Mouse (Mus musculus) forebrain, embryonic 15.5 days (tissue): ENCODE measurements around the gene Fiz1. TPM values are rescaled to one million over a fixed set of nuclear protein-coding genes. Genes with fewer than 3 reads are reported as not detected.
A peak's percentile ranks its signal among the peaks of the same experiment; 100 is the strongest.
"Not testable (repeated sequence)": the region's sequence is repeated elsewhere in the genome, so short reads cannot be mapped to it uniquely, and the experiment has no call there.

Experiments used
- ATAC-seq: fragments of 200-750 bp; cut with Nextera tagmentation; replicated peaks from 2 replicates; pipeline ENCODE4 v1.8.0; 2017; ENCODE audit warnings: mild to moderate bottlenecking, moderate TSS enrichment, moderate library complexity
- H3K27ac ChIP-seq: fragments of 300-500 bp; sonication (generic); replicated peaks from 2 replicates; pipeline ENCODE4 v1.5.1; 2015; ENCODE audit warnings: mild to moderate bottlenecking, inconsistent platforms
- H3K27me3 ChIP-seq: fragments of 300-500 bp; sonication (generic); 2 replicates; pipeline ENCODE4 v1.6.1; 2015; ENCODE audit warnings: inconsistent platforms
- H3K36me3 ChIP-seq: fragments of 300-500 bp; sonication (generic); 2 replicates; pipeline ENCODE4 v1.6.1; 2015; ENCODE audit warnings: mild to moderate bottlenecking, inconsistent platforms
- H3K4me1 ChIP-seq: fragments of 300-500 bp; sonication (generic); 2 replicates; pipeline ENCODE4 v1.6.1; 2015; ENCODE audit warnings: inconsistent platforms
- H3K4me2 ChIP-seq: fragments of 300-500 bp; sonication (generic); replicated peaks from 2 replicates; pipeline ENCODE4 v1.6.1; 2015; ENCODE audit warnings: mild to moderate bottlenecking, inconsistent platforms
- H3K4me3 ChIP-seq: fragments of 300-500 bp; sonication (generic); 2 replicates; pipeline ENCODE4 v1.5.1; 2015; ENCODE audit warnings: mild to moderate bottlenecking, inconsistent platforms
- H3K9ac ChIP-seq: fragments of 300-500 bp; sonication (generic); replicated peaks from 2 replicates; pipeline ENCODE4 v1.6.1; 2015; ENCODE audit warnings: mild to moderate bottlenecking, inconsistent platforms
- H3K9me3 ChIP-seq: fragments of 300-500 bp; sonication (generic); 2 replicates; pipeline ENCODE4 v1.6.1; 2016; ENCODE audit warnings: inconsistent platforms
- WGBS: fragments of 180-500 bp; shearing (Covaris S2); methylation state at CpG from one replicate; pipeline ENCODE4 v1.1.7; 2015; ENCODE audit warnings: mixed read lengths; 5-methylcytosine and 5-hydroxymethylcytosine counted together
- polyA plus RNA-seq: library from polyadenylated mRNA; unstranded; fragments of >200 nt; fragmentation: Nextera tagmentation; extraction: Ambion mirVana; gene quantifications from 2 replicates; pipeline ENCODE4 v1.2.1, GENCODE M21; 2015

The Fiz1 gene
- polyA plus RNA-seq, 1 experiment from 2014 or later = 52.1 TPM

DNA sequence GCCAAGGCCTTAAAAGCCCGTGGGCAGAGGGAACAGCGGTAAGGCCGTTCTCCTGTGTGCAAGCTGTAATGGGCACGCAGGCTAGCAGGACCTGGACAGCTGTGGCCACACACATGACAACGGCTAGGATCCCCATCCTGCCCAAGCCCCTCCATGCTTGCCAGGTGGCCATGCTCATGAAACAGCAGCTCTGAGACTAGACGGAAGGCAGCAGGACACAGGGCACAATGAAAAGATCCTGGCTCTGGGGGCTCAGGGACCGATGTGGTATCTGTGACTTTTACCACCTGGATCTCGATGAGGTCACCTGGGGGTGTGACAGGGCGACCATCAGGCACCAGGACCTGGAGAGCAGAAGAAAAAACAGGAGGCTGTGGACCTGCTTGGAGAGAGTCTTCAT, 21.6 kb upstream of the Fiz1 start:
- no peaks in the 10 kb centered on the region for H3K9me3 ChIP-seq
- H3K36me3 ChIP-seq = peaks cover 51% of the 10 kb centered on the region
- 95% methylated on average over 9 of the region's 9 CpGs for WGBS

DNA sequence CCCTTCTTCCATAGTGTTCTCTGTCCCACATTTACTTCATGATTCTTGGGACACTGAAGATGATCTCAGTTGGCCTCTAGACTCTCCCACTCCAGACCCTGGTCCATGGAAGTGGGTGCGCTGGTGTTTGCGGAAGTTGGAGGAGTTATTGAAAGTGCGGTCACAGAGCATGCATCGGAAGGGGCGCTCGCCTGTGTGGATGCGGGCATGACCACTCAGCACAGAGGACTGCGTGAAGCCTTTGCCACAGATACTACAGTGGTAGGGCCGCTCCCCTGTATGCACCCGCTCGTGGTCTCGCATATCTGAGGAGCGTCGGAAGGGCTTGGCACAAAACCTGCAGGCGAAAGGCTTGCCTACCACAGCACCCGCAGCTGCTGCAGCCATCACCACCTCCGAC, 21.1 kb upstream of the Fiz1 start:
- Histone ChIP-seq H3K4me3 (no peak overlapping the region), H3K27me3 (no peaks in the 10 kb centered on the region), H3K4me1 (peaks cover 22% of the 10 kb centered on the region), H3K9ac (no peak overlapping the region), H3K4me2 (no peak overlapping the region), H3K27ac (no peak overlapping the region), H3K9me3 (no peaks in the 10 kb centered on the region), H3K36me3 (peaks cover 57% of the 10 kb centered on the region)
- no peak for ATAC-seq
- WGBS = 98% methylated on average over 17 of the region's 17 CpGs

More for the DNA sequence above, 21.6 kb upstream of the Fiz1 start:
- H3K27ac ChIP-seq = no peak overlapping the region
- H3K4me1 ChIP-seq = peaks cover 22% of the 10 kb centered on the region
- no peak overlapping the region for H3K9ac ChIP-seq
- no peak for ATAC-seq
- H3K27me3 ChIP-seq = no peaks in the 10 kb centered on the region
- no peak overlapping the region for H3K4me3 ChIP-seq
- H3K4me2 ChIP-seq = no peak overlapping the region

DNA sequence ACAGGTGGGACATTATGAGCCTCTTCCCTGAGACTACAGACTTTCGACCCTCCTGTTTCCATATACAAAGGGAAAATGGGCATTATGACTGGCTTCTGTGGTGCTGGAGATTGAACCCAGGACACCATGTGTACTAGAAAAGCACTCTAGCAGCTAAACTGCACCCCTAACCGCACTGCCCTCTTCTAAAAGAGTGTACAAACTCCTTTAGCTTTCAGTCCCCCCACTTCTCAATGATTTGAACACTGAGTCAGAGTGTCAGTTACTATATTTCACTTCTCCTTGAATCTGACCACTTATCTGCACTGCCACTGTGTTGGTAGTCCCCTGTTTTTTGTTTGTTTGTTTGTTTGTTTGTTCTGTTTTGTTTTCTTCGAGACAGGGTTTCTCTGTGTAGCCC, 19.3 kb upstream of the Fiz1 start, which contains the start of gene 4632433K11Rik:
TSS of gene 4632433K11Rik (plus strand) at position 301 of the 400 bp plus-strand sequence.
- Histone ChIP-seq H3K4me2 (no peak within 1 kb of the TSS), H3K27me3 (no peaks in the 10 kb centered on the region), H3K4me1 (peaks cover 11% of the 10 kb centered on the region), H3K4me3 (no peak within 1 kb of the TSS), H3K27ac (no peak within 1 kb of the TSS), H3K9me3 (no peaks in the 10 kb centered on the region), H3K9ac (no peak within 1 kb of the TSS), H3K36me3 (peaks cover 75% of the 10 kb centered on the region)
- 92% methylated on average over 3 of the region's 3 CpGs for WGBS
- ATAC-seq = no peak

DNA sequence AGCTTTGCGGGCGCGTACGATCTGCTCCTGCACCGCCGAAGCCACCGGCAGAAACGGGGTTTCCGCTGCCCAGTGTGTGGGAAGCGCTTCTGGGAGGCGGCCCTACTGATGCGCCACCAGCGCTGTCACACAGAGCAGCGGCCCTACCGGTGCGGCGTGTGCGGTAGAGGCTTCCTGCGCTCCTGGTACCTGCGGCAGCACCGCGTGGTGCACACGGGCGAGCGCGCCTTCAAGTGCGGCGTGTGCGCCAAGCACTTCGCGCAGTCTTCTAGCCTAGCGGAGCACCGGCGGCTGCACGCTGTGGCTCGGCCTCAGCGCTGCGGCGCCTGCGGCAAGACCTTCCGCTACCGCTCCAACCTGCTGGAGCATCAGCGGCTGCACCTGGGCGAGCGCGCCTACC, 17.0 kb upstream of the Fiz1 start:
- no peak for ATAC-seq
- no peaks in the 10 kb centered on the region for H3K9me3 ChIP-seq
- no peaks in the 10 kb centered on the region for H3K27me3 ChIP-seq
- peaks cover 79% of the 10 kb centered on the region for H3K36me3 ChIP-seq
- H3K4me2 ChIP-seq = no peak overlapping the region
- H3K27ac ChIP-seq = no peak overlapping the region
- no peaks in the 10 kb centered on the region for H3K4me1 ChIP-seq
- WGBS = 83% methylated on average over 46 of the region's 46 CpGs
- no peak overlapping the region for H3K9ac ChIP-seq
- no peak overlapping the region for H3K4me3 ChIP-seq

DNA sequence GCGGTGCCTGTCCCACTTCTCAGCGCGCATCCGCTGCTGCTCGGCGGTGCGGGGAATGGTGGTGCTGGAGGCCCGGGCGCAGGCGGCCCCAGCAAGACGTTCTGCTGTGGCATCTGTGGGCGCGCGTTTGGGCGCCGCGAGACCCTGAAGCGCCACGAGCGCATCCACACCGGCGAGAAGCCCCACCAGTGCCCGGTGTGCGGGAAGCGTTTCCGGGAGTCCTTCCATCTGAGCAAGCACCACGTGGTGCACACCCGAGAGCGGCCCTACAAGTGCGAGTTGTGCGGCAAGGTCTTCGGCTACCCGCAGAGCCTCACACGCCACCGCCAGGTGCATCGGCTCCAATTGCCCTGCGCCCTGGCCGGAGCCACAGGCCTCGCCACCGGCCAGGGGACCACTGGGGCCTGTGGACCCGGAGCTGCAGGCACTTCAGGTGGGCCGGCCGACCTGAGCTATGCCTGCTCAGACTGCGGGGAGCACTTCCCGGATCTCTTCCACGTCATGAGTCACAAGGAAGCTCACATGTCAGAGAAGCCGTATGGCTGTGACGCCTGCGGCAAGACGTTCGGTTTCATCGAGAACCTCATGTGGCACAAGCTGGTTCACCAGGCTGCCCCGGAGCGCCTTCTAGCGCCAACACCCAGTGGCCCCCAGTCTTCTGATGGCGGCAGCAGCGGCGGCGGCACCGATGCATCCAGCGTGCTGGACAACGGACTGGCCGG, 16.2 kb upstream of the Fiz1 start:
- Histone ChIP-seq H3K4me3 (no peak overlapping the region), H3K4me2 (no peak overlapping the region), H3K9ac (no peak overlapping the region), H3K9me3 (no peaks in the 10 kb centered on the region), H3K4me1 (no peaks in the 10 kb centered on the region), H3K27me3 (no peaks in the 10 kb centered on the region), H3K27ac (no peak overlapping the region), H3K36me3 (peaks cover 71% of the 10 kb centered on the region)
- ATAC-seq = no peak
- WGBS = 88% methylated on average over 63 of the region's 63 CpGs

DNA sequence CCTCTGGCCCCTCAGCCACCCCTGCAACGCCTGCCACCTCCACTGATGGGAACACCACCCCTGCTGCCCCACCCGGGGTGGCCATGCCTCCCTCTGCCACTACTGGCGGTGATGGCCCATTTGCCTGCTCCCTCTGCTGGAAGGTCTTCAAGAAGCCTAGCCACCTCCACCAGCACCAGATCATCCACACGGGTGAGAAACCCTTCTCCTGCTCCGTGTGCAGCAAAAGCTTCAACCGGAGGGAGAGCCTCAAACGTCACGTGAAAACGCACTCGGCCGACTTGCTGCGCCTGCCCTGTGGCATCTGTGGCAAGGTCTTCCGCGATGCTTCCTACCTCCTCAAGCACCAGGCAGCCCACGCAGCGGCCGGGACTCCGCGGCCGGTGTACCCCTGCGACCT, 15.4 kb upstream of the Fiz1 start:
- no peaks in the 10 kb centered on the region for H3K4me1 ChIP-seq
- no peak overlapping the region for H3K27ac ChIP-seq
- H3K9ac ChIP-seq = no peak overlapping the region
- no peaks in the 10 kb centered on the region for H3K27me3 ChIP-seq
- peaks cover 66% of the 10 kb centered on the region for H3K36me3 ChIP-seq
- no peak overlapping the region for H3K4me2 ChIP-seq
- no peak overlapping the region for H3K4me3 ChIP-seq
- WGBS = 95% methylated on average over 21 of the region's 21 CpGs
- no peak for ATAC-seq
- H3K9me3 ChIP-seq = no peaks in the 10 kb centered on the region

DNA sequence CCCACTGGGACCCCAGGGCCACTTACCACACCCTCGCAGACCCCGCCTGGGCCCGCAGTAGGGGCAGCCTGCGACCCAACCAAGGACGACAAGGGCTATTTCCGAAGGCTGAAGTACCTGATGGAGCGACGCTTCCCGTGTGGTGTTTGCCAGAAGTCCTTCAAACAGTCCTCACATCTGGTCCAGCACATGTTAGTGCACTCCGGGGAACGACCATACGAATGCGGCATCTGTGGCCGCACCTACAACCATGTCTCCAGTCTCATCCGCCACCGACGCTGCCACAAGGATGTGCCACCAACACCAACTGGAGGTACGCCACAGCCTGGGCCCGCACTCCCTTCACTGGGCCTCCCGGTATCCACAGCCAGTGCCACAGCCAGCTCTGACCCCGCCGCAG, 15.0 kb upstream of the Fiz1 start:
- H3K4me2 ChIP-seq = no peak overlapping the region
- no peaks in the 10 kb centered on the region for H3K4me1 ChIP-seq
- H3K27me3 ChIP-seq = no peaks in the 10 kb centered on the region
- no peak for ATAC-seq
- no peak overlapping the region for H3K4me3 ChIP-seq
- peaks cover 66% of the 10 kb centered on the region for H3K36me3 ChIP-seq
- no peak overlapping the region for H3K9ac ChIP-seq
- H3K9me3 ChIP-seq = no peaks in the 10 kb centered on the region
- H3K27ac ChIP-seq = no peak overlapping the region
- 95% methylated on average over 22 of the region's 22 CpGs for WGBS

DNA sequence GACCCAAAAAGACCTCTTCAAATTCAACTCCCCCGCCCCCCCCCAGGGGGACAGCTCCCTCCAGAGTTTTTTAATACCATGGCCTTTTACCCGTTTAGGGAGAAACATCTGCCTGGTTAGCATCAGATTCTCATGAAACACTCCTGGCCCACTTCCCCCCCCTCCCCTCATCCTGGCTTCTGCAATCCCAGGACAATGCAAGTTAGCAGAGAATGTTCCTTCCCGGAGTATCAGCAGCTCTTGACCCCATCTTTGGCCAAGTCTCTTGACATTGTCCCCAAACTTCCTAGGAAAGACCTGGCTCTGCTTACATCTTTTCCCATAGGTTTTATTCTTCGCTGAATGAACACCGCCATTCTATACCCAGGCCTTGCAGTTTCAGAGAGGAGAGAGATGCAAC, 6.7 kb upstream of the Fiz1 start:
- no peaks in the 10 kb centered on the region for H3K9me3 ChIP-seq
- ATAC-seq = no peak
- H3K27ac ChIP-seq = 0 out of 2 replicates have a peak overlapping the region, but pooled peaks have one; percentile 94
- H3K4me2 ChIP-seq = peak overlapping the region; percentile 76
- 48% methylated on average over 5 of the region's 5 CpGs for WGBS
- H3K36me3 ChIP-seq = peaks cover 27% of the 10 kb centered on the region
- peak overlapping the region; percentile 87 for H3K9ac ChIP-seq
- H3K4me1 ChIP-seq = peaks cover 19% of the 10 kb centered on the region
- peak overlapping the region; percentile 72 for H3K4me3 ChIP-seq
- H3K27me3 ChIP-seq = no peaks in the 10 kb centered on the region

DNA sequence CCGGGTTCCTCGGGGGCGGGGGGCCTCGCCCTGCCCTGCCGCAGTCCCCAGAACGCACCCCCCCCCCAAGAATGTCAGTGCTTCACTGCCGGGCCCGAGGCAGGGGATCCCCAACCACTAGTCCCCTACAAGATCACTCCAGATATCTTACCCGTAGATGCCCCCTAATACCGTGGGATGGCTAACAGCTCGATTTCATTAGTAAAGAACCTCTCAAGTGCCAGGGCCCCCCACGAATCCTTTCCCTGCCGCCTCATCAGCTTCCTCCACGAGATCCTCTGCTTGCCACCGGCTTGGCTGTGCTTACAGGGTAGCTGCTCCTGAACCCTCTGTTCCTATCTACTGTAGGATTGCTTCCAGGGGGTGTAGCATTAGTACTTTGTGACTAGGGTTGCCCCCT, 6.2 kb upstream of the Fiz1 start:
- WGBS = 0% methylated on average over 13 of the region's 15 CpGs
- ATAC-seq = peak; percentile 64
- H3K27ac ChIP-seq = peak overlapping the region; percentile 94
- H3K9me3 ChIP-seq = no peaks in the 10 kb centered on the region
- H3K4me1 ChIP-seq = peaks cover 24% of the 10 kb centered on the region
- no peaks in the 10 kb centered on the region for H3K27me3 ChIP-seq
- H3K9ac ChIP-seq = peak overlapping the region; percentile 87
- peaks cover 27% of the 10 kb centered on the region for H3K36me3 ChIP-seq
- H3K4me2 ChIP-seq = peak overlapping the region; percentile 76
- H3K4me3 ChIP-seq = peak overlapping the region; percentile 72

DNA sequence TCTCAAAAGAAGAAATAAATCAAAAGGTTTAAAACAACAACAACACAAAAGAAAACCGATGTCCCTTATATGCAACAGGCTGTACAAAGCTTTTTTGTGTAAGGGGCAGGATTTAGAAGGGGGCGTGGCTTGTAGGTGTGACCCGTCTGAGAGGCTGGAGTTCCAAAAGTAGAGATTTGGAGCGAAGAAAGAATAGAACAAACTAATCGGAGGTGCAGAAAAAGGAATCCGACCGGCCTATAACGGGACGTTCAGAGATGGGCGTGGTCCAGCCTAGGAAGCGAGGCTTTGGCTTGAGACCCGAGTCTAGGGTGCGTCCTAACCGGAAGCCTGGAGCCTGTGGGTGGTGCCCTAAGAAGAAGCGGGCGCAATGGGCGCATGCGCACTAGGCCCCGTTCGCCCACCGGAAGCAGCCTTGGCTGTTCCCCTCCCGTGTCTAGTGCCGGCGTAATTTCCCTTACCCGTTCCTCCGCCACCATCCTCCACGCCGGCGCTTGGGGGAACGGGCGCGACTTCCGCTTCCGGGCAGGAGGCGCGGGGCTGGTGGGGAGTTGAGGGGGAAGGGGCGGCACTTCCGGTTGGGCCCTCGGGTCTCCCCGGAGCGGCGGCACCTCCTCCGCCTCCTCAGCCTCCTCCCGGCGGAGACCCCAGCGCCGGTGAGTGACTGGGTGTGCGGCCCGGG, 5.6 kb upstream of the Fiz1 start, which contains the start of the genes Zfp865 and Ccdc106:
TSS of gene Zfp865 (plus strand) at position 377 of the 682 bp plus-strand sequence.
TSS of gene Ccdc106 (plus strand) at position 554 of the 682 bp plus-strand sequence.
- no peaks in the 10 kb centered on the region for H3K9me3 ChIP-seq
- under 1% methylated on average over 49 of the region's 49 CpGs for WGBS
- peak within 1 kb of the TSS; percentile 72 for H3K4me3 ChIP-seq
- peak within 1 kb of the TSS; percentile 87 for H3K9ac ChIP-seq
- ATAC-seq = peak; percentile 92
- peaks cover 24% of the 10 kb centered on the region for H3K4me1 ChIP-seq
- peaks cover 26% of the 10 kb centered on the region for H3K36me3 ChIP-seq
- H3K4me2 ChIP-seq = peak within 1 kb of the TSS; percentile 76
- peak within 1 kb of the TSS; percentile 94 for H3K27ac ChIP-seq
- no peaks in the 10 kb centered on the region for H3K27me3 ChIP-seq

DNA sequence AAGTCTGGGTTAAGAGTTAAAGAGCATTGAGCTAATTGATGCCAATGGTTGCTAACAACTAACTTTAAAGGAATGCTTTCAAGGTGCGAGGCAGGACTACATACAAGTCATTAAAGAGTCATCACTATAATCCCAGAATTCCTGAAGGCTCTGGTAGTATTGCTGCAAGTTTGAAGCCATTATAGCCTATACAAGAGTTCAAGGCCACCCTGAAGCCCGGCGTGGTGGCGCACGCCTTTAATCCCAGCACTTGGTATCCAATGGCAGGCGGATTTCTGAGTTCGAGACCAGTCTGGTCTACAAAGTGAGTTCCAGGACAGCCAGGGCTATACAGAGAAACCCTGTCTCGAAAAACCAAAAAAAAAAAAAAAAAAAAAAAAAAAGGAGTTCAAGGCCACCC, 5.1 kb upstream of the Fiz1 start:
- Histone ChIP-seq H3K27ac (peak overlapping the region; percentile 94), H3K4me2 (peak overlapping the region; percentile 76), H3K4me1 (peaks cover 24% of the 10 kb centered on the region), H3K9ac (peak overlapping the region; percentile 52; the same call in 1 of the 2 replicates), H3K36me3 (peaks cover 20% of the 10 kb centered on the region), H3K4me3 (peak overlapping the region; percentile 72)
- not testable (repeated sequence) for ATAC-seq, H3K27me3 ChIP-seq, H3K9me3 ChIP-seq
- 24% methylated on average over 8 of the region's 8 CpGs for WGBS

DNA sequence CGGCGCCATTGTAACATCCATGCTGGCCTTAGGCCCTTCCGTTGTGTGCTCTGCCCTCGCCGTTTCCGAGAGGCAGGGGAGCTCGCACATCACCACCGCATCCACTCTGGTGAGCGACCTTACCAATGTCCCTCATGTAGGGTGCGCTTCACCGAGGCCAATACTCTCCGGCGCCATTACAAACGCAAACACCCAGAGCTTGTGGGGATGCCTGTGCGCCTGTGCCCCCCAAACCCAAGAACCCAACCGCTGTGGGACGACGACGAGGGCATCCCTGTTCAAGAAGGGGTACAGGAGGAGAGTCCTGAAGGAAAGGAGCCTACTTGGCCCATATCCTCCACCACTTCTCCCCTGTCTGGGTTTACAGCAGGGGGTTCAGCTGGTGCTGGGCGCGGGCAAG, 3.4 kb upstream of the Fiz1 start:
- H3K9ac ChIP-seq = no peak overlapping the region
- peaks cover 34% of the 10 kb centered on the region for H3K4me1 ChIP-seq
- WGBS = 99% methylated on average over 21 of the region's 21 CpGs
- H3K36me3 ChIP-seq = peaks cover 6% of the 10 kb centered on the region; the same call in 1 of the 2 replicates
- H3K4me2 ChIP-seq = no peak overlapping the region
- H3K4me3 ChIP-seq = no peak overlapping the region
- no peak for ATAC-seq
- H3K27ac ChIP-seq = no peak overlapping the region
- no peaks in the 10 kb centered on the region for H3K27me3 ChIP-seq
- H3K9me3 ChIP-seq = no peaks in the 10 kb centered on the region
